Mouse (Mus musculus) megakaryocyte progenitor cell, adult 5-6 weeks (primary cell): ENCODE data around the gene Dapl1. TPM values are rescaled to one million over a fixed set of nuclear protein-coding genes. Genes with fewer than 3 reads are reported as not detected.

Experiments used
- ATAC-seq: replicated peaks from 2 replicates; pipeline ENCODE4 v1.8.0; 2016; ENCODE audit warnings: mild to moderate bottlenecking, moderate TSS enrichment, inconsistent platforms; ENCODE audit not compliant: poor library complexity
- total RNA-seq, 2 experiments: library from RNA; stranded (forward) in 1 of 2; stranded (reverse) in 1 of 2; fragments of 157-497, 149-512 nt in 1 of 2; fragments of 200-1000 nt in 1 of 2; gene quantifications; 2 replicates each; pipeline versions ENCODE4 v1.2.3 to v1.2.4; 2015 to 2017

Gene Dapl1
- total RNA-seq, 2 experiments from 2014 or later: not detected

GRCm38 (mm10) chr2:59471051-59471948 is 13.2 kb upstream of the Dapl1 start:
- ATAC-seq: no peak

- ATAC-seq: no peak
Observed at GRCm38 (mm10) chr2:59474336-59474735, 10.1 kb upstream of the Dapl1 start.

GRCm38 (mm10) chr2:59485080-59485479 is 627 bp downstream of the Dapl1 start:
- no peak for ATAC-seq

- no peak for ATAC-seq
Observed at GRCm38 (mm10) chr2:59485657-59486056, 1.2 kb downstream of the Dapl1 start.

GRCm38 (mm10) chr2:59486196-59486845 is 1.9 kb downstream of the Dapl1 start:
- no peak for ATAC-seq

- no peak for ATAC-seq
Observed at GRCm38 (mm10) chr2:59488235-59488634, 3.8 kb downstream of the Dapl1 start.

GRCm38 (mm10) chr2:59490353-59490752 is 5.9 kb downstream of the Dapl1 start:
- ATAC-seq: no peak

- no peak for ATAC-seq
Observed at GRCm38 (mm10) chr2:59493445-59494085, 9.1 kb downstream of the Dapl1 start.

GRCm38 (mm10) chr2:59499146-59499545 is 14.7 kb downstream of the Dapl1 start:
- no peak for ATAC-seq

GRCm38 (mm10) chr2:59499717-59500116 is 15.3 kb downstream of the Dapl1 start:
- no peak for ATAC-seq

GRCm38 (mm10) chr2:59509061-59509460 is 24.6 kb downstream of the Dapl1 start:
- ATAC-seq: no peak

GRCm38 (mm10) chr2:59510416-59510815 is 26.0 kb downstream of the Dapl1 start:
- ATAC-seq: no peak

- ATAC-seq: no peak
Observed at GRCm38 (mm10) chr2:59510882-59511281, 26.4 kb downstream of the Dapl1 start.

GRCm38 (mm10) chr2:59520663-59521062 is 36.2 kb downstream of the Dapl1 start:
- ATAC-seq: no peak

GRCm38 (mm10) chr2:59522079-59522684 is 37.7 kb downstream of the Dapl1 start:
- peak; percentile 98 for ATAC-seq

- ATAC-seq: no peak
Observed at GRCm38 (mm10) chr2:59523526-59523925, 39.1 kb downstream of the Dapl1 start.

- no peak for ATAC-seq
Observed at GRCm38 (mm10) chr2:59526893-59527292, 42.4 kb downstream of the Dapl1 start.

- peak; percentile 37; the same call in 1 of the 2 replicates for ATAC-seq
Observed at GRCm38 (mm10) chr2:59529574-59530080, 45.2 kb downstream of the Dapl1 start.

GRCm38 (mm10) chr2:59530811-59531210 is 46.4 kb downstream of the Dapl1 start:
- ATAC-seq: no peak

GRCm38 (mm10) chr2:59532999-59533398 is 48.5 kb downstream of the Dapl1 start:
- ATAC-seq: no peak

GRCm38 (mm10) chr2:59533504-59533903 is 49.1 kb downstream of the Dapl1 start:
- no peak for ATAC-seq
